Mouse (Mus musculus): ENCODE data around the gene Fmod.

GRCm38 (mm10) chr1:134039361-134039760 lies 2.3 kb downstream of the Fmod start:
- TF ChIP-seq CTCF (IDR thresholded peaks at IDR 0.05) (no peak), EP300 (IDR thresholded peaks at IDR 0.05) (no peak)
